Mouse (Mus musculus): ENCODE results near the gene C3. TPM values are rescaled to one million over a fixed set of nuclear protein-coding genes. Genes with fewer than 3 reads are reported as not detected.

C3 gene
- polyA plus RNA-seq, 1 experiment = 69.4 TPM

DNA sequence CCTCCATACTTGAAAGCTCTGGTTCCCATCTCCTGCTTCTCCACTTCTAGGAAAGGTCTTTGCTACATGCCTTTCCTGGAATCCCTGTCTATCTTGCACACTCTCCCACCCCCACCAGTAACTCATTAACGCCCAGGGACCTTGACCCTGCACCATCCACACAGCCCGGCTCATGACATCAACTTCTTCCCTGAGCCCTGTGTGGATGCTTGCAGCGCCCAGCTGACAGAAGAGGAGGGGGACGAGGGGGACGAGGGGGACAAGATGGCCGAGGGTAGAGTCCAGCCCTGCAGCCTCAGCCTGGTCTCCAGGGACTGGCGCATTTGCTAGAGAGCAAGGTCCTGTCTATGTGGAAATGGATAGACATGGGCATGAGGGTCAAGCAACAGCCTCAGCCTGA lies 5.1 kb upstream of the C3 start:
- no peaks in the 10 kb centered on the region for H3K36me3 ChIP-seq (ENCODE audit: control insufficient read depth, insufficient read depth, low read length)
- peaks cover 16% of the 10 kb centered on the region for H3K4me1 ChIP-seq (ENCODE audit: control insufficient read depth, insufficient read depth, low read length)
- TF ChIP-seq POLR2A (IDR thresholded peaks at IDR 0.05; ENCODE audit: low read depth, low read length) = peak; percentile 74
- TF ChIP-seq CTCF (conservative IDR thresholded peaks at IDR 0.05; ENCODE audit: insufficient read depth, insufficient read length, low read depth, low read length) = no peak
- H3K27ac ChIP-seq (ENCODE audit: insufficient read depth, low read depth, low read length) = peak overlapping the region; percentile 92
- no peaks in the 10 kb centered on the region for H3K27me3 ChIP-seq (replicated peaks; ENCODE audit: control insufficient read depth, insufficient read depth, low read length)
- WGBS = 23% methylated on average over 7 of the region's 7 CpGs
- peak; percentile 94 for DNase-seq
- peak overlapping the region; percentile 51 for H3K4me3 ChIP-seq (ENCODE audit: insufficient read depth, low read depth, low read length)

DNA sequence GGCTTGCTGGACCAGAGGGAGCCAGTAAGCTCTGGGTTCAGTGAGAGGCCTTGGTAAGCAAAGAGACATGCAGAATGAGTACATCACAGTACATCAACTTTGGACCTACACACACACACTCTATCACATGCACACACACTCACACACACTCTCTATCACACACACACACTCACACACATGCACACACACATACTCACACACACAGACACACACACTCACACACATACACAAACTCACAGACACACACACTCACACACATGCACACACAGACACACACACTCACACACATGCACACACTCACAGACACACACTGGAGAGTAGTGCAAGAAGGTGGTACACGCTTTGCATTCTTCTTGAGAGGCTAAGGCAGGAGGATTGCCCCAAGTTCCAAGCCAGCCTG lies 4.3 kb upstream of the C3 start:
- no peak for DNase-seq
- no peaks in the 10 kb centered on the region for H3K27me3 ChIP-seq (replicated peaks; ENCODE audit: control insufficient read depth, insufficient read depth, low read length)
- H3K27ac ChIP-seq (ENCODE audit: insufficient read depth, low read depth, low read length) = no peak overlapping the region
- no peaks in the 10 kb centered on the region for H3K36me3 ChIP-seq (ENCODE audit: control insufficient read depth, insufficient read depth, low read length)
- H3K4me3 ChIP-seq (ENCODE audit: insufficient read depth, low read depth, low read length) = no peak overlapping the region
- WGBS = 86% methylated on average over 1 of the region's 1 CpGs
- TF ChIP-seq CTCF (conservative IDR thresholded peaks at IDR 0.05; ENCODE audit: insufficient read depth, insufficient read length, low read depth, low read length) (no peak), POLR2A (IDR thresholded peaks at IDR 0.05; ENCODE audit: low read depth, low read length) (no peak)
- peaks cover 16% of the 10 kb centered on the region for H3K4me1 ChIP-seq (ENCODE audit: control insufficient read depth, insufficient read depth, low read length)

DNA sequence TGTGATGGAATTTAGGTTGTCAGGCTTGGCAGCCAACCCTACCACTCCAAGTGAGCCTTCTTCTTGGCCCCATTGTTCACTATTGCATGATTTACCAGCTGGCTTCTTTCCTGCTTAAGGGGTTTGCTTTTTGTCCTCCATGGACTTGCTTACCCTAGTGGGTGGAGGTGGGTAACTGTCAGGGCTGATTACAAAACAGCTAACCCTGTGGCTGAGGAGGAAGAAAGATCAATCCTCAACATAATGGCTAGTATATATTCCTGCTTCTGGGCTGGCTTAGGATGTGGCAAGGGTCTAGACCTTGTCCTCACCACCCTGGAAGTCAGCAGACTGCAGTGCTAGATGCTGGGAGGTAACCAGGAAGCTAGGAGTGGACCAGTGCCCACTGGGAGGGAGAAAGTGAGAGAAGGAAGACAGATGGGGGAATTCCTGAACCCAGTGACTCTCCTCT lies 3.4 kb upstream of the C3 start:
- peak; percentile 67 for DNase-seq
- no peak for TF ChIP-seq POLR2A (IDR thresholded peaks at IDR 0.05; ENCODE audit: low read depth, low read length)
- TF ChIP-seq CTCF (conservative IDR thresholded peaks at IDR 0.05; ENCODE audit: insufficient read depth, insufficient read length, low read depth, low read length) = no peak
- no peak overlapping the region for H3K4me3 ChIP-seq (ENCODE audit: insufficient read depth, low read depth, low read length)
- no peak overlapping the region for H3K27ac ChIP-seq (ENCODE audit: insufficient read depth, low read depth, low read length)
- peaks cover 16% of the 10 kb centered on the region for H3K4me1 ChIP-seq (ENCODE audit: control insufficient read depth, insufficient read depth, low read length)
- H3K27me3 ChIP-seq (replicated peaks; ENCODE audit: control insufficient read depth, insufficient read depth, low read length) = no peaks in the 10 kb centered on the region
- H3K36me3 ChIP-seq (ENCODE audit: control insufficient read depth, insufficient read depth, low read length) = no peaks in the 10 kb centered on the region

- TF ChIP-seq CTCF (conservative IDR thresholded peaks at IDR 0.05; ENCODE audit: insufficient read depth, insufficient read length, low read depth, low read length) (no peak), POLR2A (IDR thresholded peaks at IDR 0.05; ENCODE audit: low read depth, low read length) (no peak)
- Histone ChIP-seq H3K27ac (ENCODE audit: insufficient read depth, low read depth, low read length) (no peak overlapping the region), H3K36me3 (ENCODE audit: control insufficient read depth, insufficient read depth, low read length) (no peaks in the 10 kb centered on the region), H3K27me3 (replicated peaks; ENCODE audit: control insufficient read depth, insufficient read depth, low read length) (no peaks in the 10 kb centered on the region), H3K4me1 (ENCODE audit: control insufficient read depth, insufficient read depth, low read length) (peaks cover 16% of the 10 kb centered on the region), H3K4me3 (ENCODE audit: insufficient read depth, low read depth, low read length) (no peak overlapping the region)
- peak; percentile 87 for DNase-seq
- WGBS = 27% methylated on average over 6 of the region's 6 CpGs
These were observed 2.8 kb upstream of the C3 start for GRCm38 (mm10) chr17:57230728-57231125.

- no peak for TF ChIP-seq CTCF (conservative IDR thresholded peaks at IDR 0.05; ENCODE audit: insufficient read depth, insufficient read length, low read depth, low read length)
- no peak for TF ChIP-seq POLR2A (IDR thresholded peaks at IDR 0.05; ENCODE audit: low read depth, low read length)
- H3K4me1 ChIP-seq (ENCODE audit: control insufficient read depth, insufficient read depth, low read length) = peaks cover 16% of the 10 kb centered on the region
- 57% methylated on average over 15 of the region's 15 CpGs for WGBS
- no peak overlapping the region for H3K27ac ChIP-seq (ENCODE audit: insufficient read depth, low read depth, low read length)
- H3K27me3 ChIP-seq (replicated peaks; ENCODE audit: control insufficient read depth, insufficient read depth, low read length) = no peaks in the 10 kb centered on the region
- H3K4me3 ChIP-seq (ENCODE audit: insufficient read depth, low read depth, low read length) = no peak overlapping the region
- H3K36me3 ChIP-seq (ENCODE audit: control insufficient read depth, insufficient read depth, low read length) = no peaks in the 10 kb centered on the region
- peak; percentile 66 for DNase-seq
These were observed 2.2 kb upstream of the C3 start for GRCm38 (mm10) chr17:57229851-57230727.

DNA sequence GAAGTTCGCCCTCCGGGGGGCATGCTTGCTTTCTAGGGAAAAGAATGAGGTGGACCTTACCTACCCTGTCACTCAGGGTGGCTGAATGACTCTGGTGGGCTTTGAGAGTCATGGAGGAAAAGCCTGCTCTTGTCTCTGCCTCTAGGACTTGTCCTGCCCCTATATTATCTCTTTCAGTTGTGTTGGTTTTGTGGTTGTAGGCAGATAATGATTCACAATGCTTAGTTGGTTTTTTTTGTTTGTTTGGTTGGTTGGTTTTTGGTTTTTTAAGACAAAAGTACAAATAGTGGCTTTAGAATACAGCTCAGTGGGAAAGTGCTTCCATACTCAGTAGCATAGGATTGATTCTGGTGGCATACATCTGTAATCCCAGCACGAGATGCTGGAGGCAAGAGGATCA lies 937 bp upstream of the C3 start:
- TF ChIP-seq POLR2A (IDR thresholded peaks at IDR 0.05; ENCODE audit: low read depth, low read length) = no peak
- no peak for TF ChIP-seq CTCF (conservative IDR thresholded peaks at IDR 0.05; ENCODE audit: insufficient read depth, insufficient read length, low read depth, low read length)
- Histone ChIP-seq H3K36me3 (ENCODE audit: control insufficient read depth, insufficient read depth, low read length) (no peaks in the 10 kb centered on the region), H3K4me1 (ENCODE audit: control insufficient read depth, insufficient read depth, low read length) (peaks cover 16% of the 10 kb centered on the region), H3K27ac (ENCODE audit: insufficient read depth, low read depth, low read length) (no peak overlapping the region), H3K27me3 (replicated peaks; ENCODE audit: control insufficient read depth, insufficient read depth, low read length) (no peaks in the 10 kb centered on the region), H3K4me3 (ENCODE audit: insufficient read depth, low read depth, low read length) (no peak overlapping the region)
- WGBS = 78% methylated on average over 3 of the region's 3 CpGs
- DNase-seq = no peak

- H3K4me3 ChIP-seq (ENCODE audit: insufficient read depth, low read depth, low read length) = no peak overlapping the region
- 93% methylated on average over 2 of the region's 2 CpGs for WGBS
These were observed 468 bp downstream of the C3 start for GRCm38 (mm10) chr17:57227468-57227867.

More at GRCm38 (mm10) chr17:57227468-57227867, 468 bp downstream of the C3 start:
- Histone ChIP-seq H3K36me3 (ENCODE audit: control insufficient read depth, insufficient read depth, low read length) (no peaks in the 10 kb centered on the region), H3K27me3 (replicated peaks; ENCODE audit: control insufficient read depth, insufficient read depth, low read length) (no peaks in the 10 kb centered on the region), H3K27ac (ENCODE audit: insufficient read depth, low read depth, low read length) (no peak overlapping the region), H3K4me1 (ENCODE audit: control insufficient read depth, insufficient read depth, low read length) (peaks cover 16% of the 10 kb centered on the region)
- no peak for DNase-seq
- TF ChIP-seq POLR2A (IDR thresholded peaks at IDR 0.05; ENCODE audit: low read depth, low read length) (no peak), CTCF (conservative IDR thresholded peaks at IDR 0.05; ENCODE audit: insufficient read depth, insufficient read length, low read depth, low read length) (no peak)
